Mouse (Mus musculus): Measurements from ENCODE around the gene Nkx6-1. TPM values are rescaled to one million over a fixed set of nuclear protein-coding genes. Genes with fewer than 3 reads are reported as not detected.

Gene Nkx6-1
- polyA plus RNA-seq, 1 experiment from 2014 or later, result 0.24 TPM

GRCm38 (mm10) chr5:101661561-101662211, 3.1 kb downstream of the Nkx6-1 start:
- no peak for ATAC-seq (ENCODE audit: low read depth)
- Histone ChIP-seq H3K27ac (ENCODE audit: low read length) (no peak overlapping the region), H3K9ac (ENCODE audit: low read length) (no peak overlapping the region), H3K4me2 (ENCODE audit: low read depth, low read length) (no peak overlapping the region), H3K4me3 (ENCODE audit: low read length) (no peak overlapping the region), H3K4me1 (replicated peaks; ENCODE audit: control insufficient read depth, insufficient read depth, low read length) (peaks cover 20% of the 10 kb centered on the region), H3K27me3 (ENCODE audit: control insufficient read depth, insufficient read depth, low read depth, low read length) (peaks cover 90% of the 10 kb centered on the region), H3K36me3 (ENCODE audit: control insufficient read depth, insufficient read depth, low read length) (no peaks in the 10 kb centered on the region), H3K9me3 (ENCODE audit: control insufficient read depth, low read length) (no peaks in the 10 kb centered on the region)
- WGBS, result 7% methylated on average over 25 of the region's 25 CpGs

GRCm38 (mm10) chr5:101660666-101661065, 4.1 kb downstream of the Nkx6-1 start:
- no peak for ATAC-seq (ENCODE audit: low read depth)

GRCm38 (mm10) chr5:101659411-101659971, 5.3 kb downstream of the Nkx6-1 start:
- WGBS, result under 1% methylated on average over 38 of the region's 39 CpGs
- H3K4me3 ChIP-seq (ENCODE audit: low read length), result no peak overlapping the region
- H3K9ac ChIP-seq (ENCODE audit: low read length), result no peak overlapping the region
- no peak for ATAC-seq (ENCODE audit: low read depth)
- no peaks in the 10 kb centered on the region for H3K9me3 ChIP-seq (ENCODE audit: control insufficient read depth, low read length)
- peaks cover 86% of the 10 kb centered on the region for H3K27me3 ChIP-seq (ENCODE audit: control insufficient read depth, insufficient read depth, low read depth, low read length)
- peaks cover 12% of the 10 kb centered on the region for H3K4me1 ChIP-seq (replicated peaks; ENCODE audit: control insufficient read depth, insufficient read depth, low read length)
- no peak overlapping the region for H3K4me2 ChIP-seq (ENCODE audit: low read depth, low read length)
- H3K36me3 ChIP-seq (ENCODE audit: control insufficient read depth, insufficient read depth, low read length), result no peaks in the 10 kb centered on the region
- no peak overlapping the region for H3K27ac ChIP-seq (ENCODE audit: low read length)

More at GRCm38 (mm10) chr5:101660666-101661065, 4.1 kb downstream of the Nkx6-1 start:
- H3K27me3 ChIP-seq (ENCODE audit: control insufficient read depth, insufficient read depth, low read depth, low read length), result peaks cover 90% of the 10 kb centered on the region
- no peak overlapping the region for H3K4me3 ChIP-seq (ENCODE audit: low read length)
- no peak overlapping the region for H3K27ac ChIP-seq (ENCODE audit: low read length)
- no peaks in the 10 kb centered on the region for H3K36me3 ChIP-seq (ENCODE audit: control insufficient read depth, insufficient read depth, low read length)
- no peaks in the 10 kb centered on the region for H3K9me3 ChIP-seq (ENCODE audit: control insufficient read depth, low read length)
- no peak overlapping the region for H3K4me2 ChIP-seq (ENCODE audit: low read depth, low read length)
- H3K9ac ChIP-seq (ENCODE audit: low read length), result no peak overlapping the region
- WGBS, result 23% methylated on average over 3 of the region's 3 CpGs
- peaks cover 18% of the 10 kb centered on the region for H3K4me1 ChIP-seq (replicated peaks; ENCODE audit: control insufficient read depth, insufficient read depth, low read length)

GRCm38 (mm10) chr5:101658984-101659290, 5.9 kb downstream of the Nkx6-1 start:
- Histone ChIP-seq H3K9me3 (ENCODE audit: control insufficient read depth, low read length) (no peaks in the 10 kb centered on the region), H3K27ac (ENCODE audit: low read length) (no peak overlapping the region), H3K4me1 (replicated peaks; ENCODE audit: control insufficient read depth, insufficient read depth, low read length) (peaks cover 6% of the 10 kb centered on the region), H3K9ac (ENCODE audit: low read length) (no peak overlapping the region), H3K36me3 (ENCODE audit: control insufficient read depth, insufficient read depth, low read length) (no peaks in the 10 kb centered on the region), H3K27me3 (ENCODE audit: control insufficient read depth, insufficient read depth, low read depth, low read length) (peaks cover 86% of the 10 kb centered on the region), H3K4me3 (ENCODE audit: low read length) (no peak overlapping the region), H3K4me2 (ENCODE audit: low read depth, low read length) (no peak overlapping the region)
- ATAC-seq (ENCODE audit: low read depth), result no peak
- 0% methylated on average over 22 of the region's 23 CpGs for WGBS

- no peak overlapping the region for H3K4me3 ChIP-seq (ENCODE audit: low read length)
- peaks cover 85% of the 10 kb centered on the region for H3K27me3 ChIP-seq (ENCODE audit: control insufficient read depth, insufficient read depth, low read depth, low read length)
- H3K27ac ChIP-seq (ENCODE audit: low read length), result no peak overlapping the region
- no peak overlapping the region for H3K9ac ChIP-seq (ENCODE audit: low read length)
- H3K36me3 ChIP-seq (ENCODE audit: control insufficient read depth, insufficient read depth, low read length), result no peaks in the 10 kb centered on the region
- peaks cover under 1% of the 10 kb centered on the region for H3K4me1 ChIP-seq (replicated peaks; ENCODE audit: control insufficient read depth, insufficient read depth, low read length)
- no peak for ATAC-seq (ENCODE audit: low read depth)
- WGBS, result 5% methylated on average over 21 of the region's 21 CpGs
- no peak overlapping the region for H3K4me2 ChIP-seq (ENCODE audit: low read depth, low read length)
- no peaks in the 10 kb centered on the region for H3K9me3 ChIP-seq (ENCODE audit: control insufficient read depth, low read length)
Measured at GRCm38 (mm10) chr5:101658188-101658983, 6.4 kb downstream of the Nkx6-1 start.

GRCm38 (mm10) chr5:101657698-101658097, 7.1 kb downstream of the Nkx6-1 start:
- peaks cover 81% of the 10 kb centered on the region for H3K27me3 ChIP-seq (ENCODE audit: control insufficient read depth, insufficient read depth, low read depth, low read length)
- ATAC-seq (ENCODE audit: low read depth), result no peak
- 3% methylated on average over 10 of the region's 10 CpGs for WGBS
- H3K27ac ChIP-seq (ENCODE audit: low read length), result no peak overlapping the region
- no peak overlapping the region for H3K4me3 ChIP-seq (ENCODE audit: low read length)
- no peaks in the 10 kb centered on the region for H3K9me3 ChIP-seq (ENCODE audit: control insufficient read depth, low read length)
- no peak overlapping the region for H3K4me2 ChIP-seq (ENCODE audit: low read depth, low read length)
- no peak overlapping the region for H3K9ac ChIP-seq (ENCODE audit: low read length)
- H3K36me3 ChIP-seq (ENCODE audit: control insufficient read depth, insufficient read depth, low read length), result no peaks in the 10 kb centered on the region
- no peaks in the 10 kb centered on the region for H3K4me1 ChIP-seq (replicated peaks; ENCODE audit: control insufficient read depth, insufficient read depth, low read length)

- H3K27me3 ChIP-seq (ENCODE audit: control insufficient read depth, insufficient read depth, low read depth, low read length), result peaks cover 66% of the 10 kb centered on the region
- H3K4me3 ChIP-seq (ENCODE audit: low read length), result no peak overlapping the region
- H3K36me3 ChIP-seq (ENCODE audit: control insufficient read depth, insufficient read depth, low read length), result no peaks in the 10 kb centered on the region
- no peak overlapping the region for H3K4me2 ChIP-seq (ENCODE audit: low read depth, low read length)
- H3K4me1 ChIP-seq (replicated peaks; ENCODE audit: control insufficient read depth, insufficient read depth, low read length), result no peaks in the 10 kb centered on the region
- no peak overlapping the region for H3K9ac ChIP-seq (ENCODE audit: low read length)
- no peak for ATAC-seq (ENCODE audit: low read depth)
- H3K27ac ChIP-seq (ENCODE audit: low read length), result no peak overlapping the region
- WGBS, result 28% methylated on average over 3 of the region's 3 CpGs
- H3K9me3 ChIP-seq (ENCODE audit: control insufficient read depth, low read length), result no peaks in the 10 kb centered on the region
Measured at GRCm38 (mm10) chr5:101656107-101656506, 8.7 kb downstream of the Nkx6-1 start.

- Histone ChIP-seq H3K36me3 (ENCODE audit: control insufficient read depth, insufficient read depth, low read length) (no peaks in the 10 kb centered on the region), H3K27ac (ENCODE audit: low read length) (no peak overlapping the region), H3K9ac (ENCODE audit: low read length) (no peak overlapping the region), H3K9me3 (ENCODE audit: control insufficient read depth, low read length) (no peaks in the 10 kb centered on the region), H3K4me2 (ENCODE audit: low read depth, low read length) (no peak overlapping the region), H3K27me3 (ENCODE audit: control insufficient read depth, insufficient read depth, low read depth, low read length) (peaks cover 63% of the 10 kb centered on the region), H3K4me3 (ENCODE audit: low read length) (no peak overlapping the region), H3K4me1 (replicated peaks; ENCODE audit: control insufficient read depth, insufficient read depth, low read length) (no peaks in the 10 kb centered on the region)
- no peak for ATAC-seq (ENCODE audit: low read depth)
- 55% methylated on average over 7 of the region's 7 CpGs for WGBS
Measured at GRCm38 (mm10) chr5:101655418-101655817, 9.4 kb downstream of the Nkx6-1 start.

Measured in lung, embryonic 16.5 days (tissue).